Mouse (Mus musculus): ENCODE data around the gene Txn2. TPM values are rescaled to one million over a fixed set of nuclear protein-coding genes. Genes with fewer than 3 reads are reported as not detected.

Txn2 gene
- polyA plus RNA-seq, 1 experiment from 2014 or later = 253 TPM

DNA sequence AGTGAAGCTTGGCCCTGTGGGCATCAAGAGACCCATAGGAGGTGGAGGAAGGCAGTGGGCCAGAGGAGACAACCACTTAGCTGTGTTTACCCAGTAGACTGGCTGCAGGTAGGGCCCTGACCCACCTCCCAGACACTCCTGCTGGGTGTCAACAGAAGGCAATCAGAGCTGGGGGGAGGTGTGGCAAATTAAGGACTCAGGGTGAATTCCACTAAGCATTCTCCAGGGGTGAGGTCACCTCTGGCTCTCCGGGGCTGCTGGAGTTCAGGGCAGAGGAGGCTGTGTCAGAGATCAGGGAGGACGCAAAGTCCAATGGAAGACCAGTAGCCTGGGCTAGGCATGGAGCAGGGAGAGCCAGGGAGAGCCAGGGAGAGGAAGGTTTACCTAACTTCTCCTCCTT is 17.7 kb downstream of the Txn2 start:
- no peak for DNase-seq (ENCODE audit: low spot score)
- no peak overlapping the region for H3K27ac ChIP-seq (ENCODE audit: low read depth, low read length)
- WGBS = 39% methylated on average over 2 of the region's 2 CpGs

DNA sequence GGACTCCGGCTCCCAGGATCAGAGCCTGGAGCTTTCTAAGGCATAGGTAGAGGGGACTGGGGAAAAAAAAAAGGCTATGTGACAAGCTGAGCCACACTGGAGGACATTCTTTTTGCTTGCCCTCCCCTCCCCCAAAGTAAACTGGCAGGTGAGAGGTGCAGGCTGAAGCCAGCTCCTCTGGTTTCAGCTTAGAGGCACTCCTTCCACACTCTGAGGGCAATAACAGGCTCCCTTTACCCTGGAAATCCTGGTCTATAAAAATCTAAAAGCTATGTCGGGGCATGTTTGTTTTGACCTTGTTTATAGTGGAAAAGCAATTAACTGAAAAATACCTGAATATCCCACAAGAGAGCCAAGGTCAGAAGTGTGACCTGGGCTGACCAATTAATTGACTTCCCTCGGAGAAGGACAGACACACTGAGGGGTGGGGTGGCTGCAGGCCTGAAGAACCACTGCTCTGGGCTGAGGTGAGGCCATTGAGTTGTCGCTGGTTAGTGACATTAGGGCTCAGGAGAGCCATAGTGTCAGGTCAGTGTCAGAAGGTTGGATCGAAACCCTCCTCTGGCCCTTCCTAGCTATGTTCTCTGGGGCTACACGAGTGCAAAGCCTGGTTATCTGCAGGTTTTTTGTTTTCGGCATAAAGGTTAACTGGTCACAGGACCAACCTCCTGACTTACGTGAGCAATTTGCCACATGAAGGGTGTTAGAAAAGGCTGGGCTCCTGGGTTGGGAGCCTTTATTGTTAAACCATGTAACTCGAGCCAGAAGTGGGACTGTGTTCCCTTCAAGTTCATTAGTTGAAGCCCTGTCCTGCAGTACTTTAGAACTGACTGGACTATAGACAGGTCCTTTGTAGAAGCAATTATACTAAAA is 20.9 kb downstream of the Txn2 start:
- 60% methylated on average over 9 of the region's 9 CpGs for WGBS
- Histone ChIP-seq H3K4me1 (replicated peaks; ENCODE audit: control insufficient read depth, insufficient read depth, low read length) (no peaks in the 10 kb centered on the region), H3K36me3 (ENCODE audit: control insufficient read depth, insufficient read depth, low read length) (no peaks in the 10 kb centered on the region), H3K9ac (ENCODE audit: low read depth, low read length) (no peak overlapping the region), H3K27me3 (ENCODE audit: control insufficient read depth, insufficient read depth, low read length) (no peaks in the 10 kb centered on the region), H3K4me2 (replicated peaks; ENCODE audit: low read depth, low read length) (no peak overlapping the region), H3K4me3 (ENCODE audit: low read depth, low read length) (no peak overlapping the region), H3K27ac (ENCODE audit: low read depth, low read length) (no peak overlapping the region), H3K9me3 (ENCODE audit: control insufficient read depth, low read length) (no peaks in the 10 kb centered on the region)
- ATAC-seq (ENCODE audit: low FRiP score) (no peak), DNase-seq (ENCODE audit: low spot score) (no peak)

More for the DNA sequence above, 17.7 kb downstream of the Txn2 start:
- Histone ChIP-seq H3K4me2 (replicated peaks; ENCODE audit: low read depth, low read length) (no peak overlapping the region), H3K9me3 (ENCODE audit: control insufficient read depth, low read length) (no peaks in the 10 kb centered on the region), H3K36me3 (ENCODE audit: control insufficient read depth, insufficient read depth, low read length) (no peaks in the 10 kb centered on the region), H3K27me3 (ENCODE audit: control insufficient read depth, insufficient read depth, low read length) (no peaks in the 10 kb centered on the region), H3K9ac (ENCODE audit: low read depth, low read length) (no peak overlapping the region), H3K4me3 (ENCODE audit: low read depth, low read length) (no peak overlapping the region), H3K4me1 (replicated peaks; ENCODE audit: control insufficient read depth, insufficient read depth, low read length) (no peaks in the 10 kb centered on the region)
- no peak for ATAC-seq (ENCODE audit: low FRiP score)

DNA sequence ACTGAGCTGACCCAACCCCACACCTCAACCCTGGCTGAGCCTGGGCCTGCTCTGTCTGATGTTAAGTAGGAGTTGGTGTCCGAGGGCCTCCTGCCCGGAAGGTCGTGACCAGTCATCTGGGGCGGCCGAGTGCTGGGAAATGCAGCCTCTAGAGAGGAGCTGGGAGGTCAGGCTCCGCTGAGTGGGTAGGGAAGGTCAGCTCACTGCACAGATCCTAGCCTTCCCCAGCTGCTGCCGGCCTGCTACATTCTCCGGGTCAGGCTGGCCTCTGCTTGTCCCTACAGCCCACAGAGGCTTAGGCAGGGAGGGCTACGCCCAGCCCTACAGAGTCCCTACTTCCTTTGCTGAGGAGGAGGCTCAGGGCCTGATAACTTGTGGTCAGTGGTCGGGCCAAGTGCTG is 22.3 kb downstream of the Txn2 start:
- Histone ChIP-seq H3K9me3 (ENCODE audit: control insufficient read depth, low read length) (no peaks in the 10 kb centered on the region), H3K36me3 (ENCODE audit: control insufficient read depth, insufficient read depth, low read length) (no peaks in the 10 kb centered on the region), H3K27me3 (ENCODE audit: control insufficient read depth, insufficient read depth, low read length) (no peaks in the 10 kb centered on the region), H3K4me3 (ENCODE audit: low read depth, low read length) (no peak overlapping the region), H3K4me1 (replicated peaks; ENCODE audit: control insufficient read depth, insufficient read depth, low read length) (no peaks in the 10 kb centered on the region), H3K27ac (ENCODE audit: low read depth, low read length) (no peak overlapping the region), H3K4me2 (replicated peaks; ENCODE audit: low read depth, low read length) (no peak overlapping the region), H3K9ac (ENCODE audit: low read depth, low read length) (no peak overlapping the region)
- WGBS = 42% methylated on average over 10 of the region's 10 CpGs
- no peak for ATAC-seq (ENCODE audit: low FRiP score)
- DNase-seq (ENCODE audit: low spot score) = no peak

DNA sequence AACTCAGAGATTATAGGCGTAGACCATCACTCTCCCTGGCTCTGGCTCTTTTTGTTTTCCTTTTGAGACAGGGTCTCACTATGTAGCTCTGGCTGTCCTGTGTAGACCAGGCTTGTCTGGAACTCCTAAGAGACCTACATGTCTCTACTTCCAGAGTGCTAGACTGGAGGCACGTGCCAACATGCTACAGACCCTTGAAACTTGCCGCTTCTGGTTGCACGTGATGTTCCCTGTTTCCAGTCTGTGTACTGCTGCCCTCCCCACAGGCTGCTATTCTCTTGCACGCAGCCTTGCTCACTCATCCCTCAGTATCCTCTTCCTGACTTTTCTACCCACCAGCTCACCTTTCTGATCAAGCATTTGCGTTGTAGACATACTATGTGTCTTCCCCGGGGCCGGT is 22.7 kb downstream of the Txn2 start:
- H3K4me1 ChIP-seq (replicated peaks; ENCODE audit: control insufficient read depth, insufficient read depth, low read length) = no peaks in the 10 kb centered on the region
- 80% methylated on average over 8 of the region's 8 CpGs for WGBS

DNA sequence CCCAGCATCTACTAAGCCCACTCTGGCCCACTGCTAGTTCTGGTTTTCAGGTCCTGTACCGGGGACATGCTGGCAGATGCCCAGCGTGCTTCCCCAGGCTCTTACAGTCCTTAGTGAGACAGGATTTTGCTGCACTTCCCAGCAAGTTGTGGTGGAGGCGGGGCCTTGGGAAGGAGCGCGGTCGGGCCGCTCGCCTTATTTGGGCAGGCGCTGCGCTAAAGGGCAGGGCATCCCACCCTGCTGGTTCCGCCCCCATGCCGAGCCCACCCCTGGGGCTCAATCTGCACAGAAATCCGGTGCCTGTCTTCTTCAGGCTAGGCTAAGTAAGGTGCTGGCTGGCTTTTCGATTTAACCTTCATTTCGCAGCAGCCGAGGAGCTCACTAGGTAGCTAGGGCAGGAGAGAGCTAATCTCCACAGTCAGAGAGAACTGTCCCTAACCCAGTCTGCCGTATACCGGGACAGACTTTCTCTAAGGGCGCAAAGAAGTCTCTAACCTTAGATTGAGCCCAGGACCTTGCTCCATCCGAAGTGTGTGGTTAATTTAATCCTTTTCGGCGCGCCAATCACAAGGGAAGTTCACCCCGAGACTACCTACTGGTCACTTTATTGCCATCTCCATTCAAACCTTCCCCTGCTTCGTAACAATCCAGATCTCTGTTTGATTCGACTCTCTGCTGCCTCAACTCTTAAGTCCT is 23.4 kb downstream of the Txn2 start:
- WGBS = 7% methylated on average over 26 of the region's 26 CpGs

More for the DNA sequence above, 22.7 kb downstream of the Txn2 start:
- no peak overlapping the region for H3K4me2 ChIP-seq (replicated peaks; ENCODE audit: low read depth, low read length)
- no peak overlapping the region for H3K4me3 ChIP-seq (ENCODE audit: low read depth, low read length)
- H3K9me3 ChIP-seq (ENCODE audit: control insufficient read depth, low read length) = no peaks in the 10 kb centered on the region
- no peaks in the 10 kb centered on the region for H3K27me3 ChIP-seq (ENCODE audit: control insufficient read depth, insufficient read depth, low read length)
- no peaks in the 10 kb centered on the region for H3K36me3 ChIP-seq (ENCODE audit: control insufficient read depth, insufficient read depth, low read length)
- ATAC-seq (ENCODE audit: low FRiP score) (no peak), DNase-seq (ENCODE audit: low spot score) (no peak)
- no peak overlapping the region for H3K9ac ChIP-seq (ENCODE audit: low read depth, low read length)
- H3K27ac ChIP-seq (ENCODE audit: low read depth, low read length) = no peak overlapping the region

DNA sequence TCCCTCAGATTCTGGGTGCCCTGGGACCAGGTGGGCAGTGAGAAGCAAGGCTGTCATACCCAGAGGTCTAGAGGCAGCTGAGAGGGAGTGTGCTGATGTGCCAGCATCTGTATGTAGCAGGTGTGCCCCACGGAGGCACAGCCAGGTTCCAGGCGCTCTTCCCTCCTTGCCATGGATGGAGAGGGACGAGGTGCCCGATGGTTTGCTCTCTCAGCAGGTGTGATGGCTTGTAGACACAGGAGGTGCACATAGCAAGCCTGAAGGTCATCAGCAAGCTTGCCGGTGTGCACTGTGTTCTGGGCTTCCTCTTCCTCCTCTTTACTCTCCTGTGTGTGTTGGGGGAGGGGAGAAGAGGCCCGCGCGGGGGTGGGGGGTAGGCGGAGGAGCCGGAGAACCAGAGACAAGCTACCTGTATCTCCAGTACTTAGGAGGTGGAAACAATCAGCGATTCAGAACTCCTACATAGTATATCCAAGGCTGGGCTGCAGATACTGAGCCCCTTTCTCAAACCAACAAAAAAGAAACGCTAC is 24.4 kb downstream of the Txn2 start:
- Histone ChIP-seq H3K27ac (ENCODE audit: low read depth, low read length) (no peak overlapping the region), H3K4me2 (replicated peaks; ENCODE audit: low read depth, low read length) (no peak overlapping the region), H3K27me3 (ENCODE audit: control insufficient read depth, insufficient read depth, low read length) (no peaks in the 10 kb centered on the region), H3K36me3 (ENCODE audit: control insufficient read depth, insufficient read depth, low read length) (no peaks in the 10 kb centered on the region), H3K9me3 (ENCODE audit: control insufficient read depth, low read length) (no peaks in the 10 kb centered on the region), H3K9ac (ENCODE audit: low read depth, low read length) (no peak overlapping the region), H3K4me1 (replicated peaks; ENCODE audit: control insufficient read depth, insufficient read depth, low read length) (no peaks in the 10 kb centered on the region), H3K4me3 (ENCODE audit: low read depth, low read length) (no peak overlapping the region)
- WGBS = 26% methylated on average over 12 of the region's 12 CpGs
- ATAC-seq (ENCODE audit: low FRiP score) = no peak
- no peak for DNase-seq (ENCODE audit: low spot score)

More for the DNA sequence above, 23.4 kb downstream of the Txn2 start:
- no peaks in the 10 kb centered on the region for H3K4me1 ChIP-seq (replicated peaks; ENCODE audit: control insufficient read depth, insufficient read depth, low read length)
- no peak overlapping the region for H3K27ac ChIP-seq (ENCODE audit: low read depth, low read length)
- no peaks in the 10 kb centered on the region for H3K36me3 ChIP-seq (ENCODE audit: control insufficient read depth, insufficient read depth, low read length)
- no peaks in the 10 kb centered on the region for H3K9me3 ChIP-seq (ENCODE audit: control insufficient read depth, low read length)
- peak overlapping the region; percentile 20; the same call in 1 of the 2 replicates for H3K4me3 ChIP-seq (ENCODE audit: low read depth, low read length)
- no peaks in the 10 kb centered on the region for H3K27me3 ChIP-seq (ENCODE audit: control insufficient read depth, insufficient read depth, low read length)
- H3K4me2 ChIP-seq (replicated peaks; ENCODE audit: low read depth, low read length) = peak overlapping the region; percentile 53
- DNase-seq (ENCODE audit: low spot score) (peak; percentile 72), ATAC-seq (ENCODE audit: low FRiP score) (no peak)
- H3K9ac ChIP-seq (ENCODE audit: low read depth, low read length) = peak overlapping the region; percentile 36; the same call in 1 of the 2 replicates

DNA sequence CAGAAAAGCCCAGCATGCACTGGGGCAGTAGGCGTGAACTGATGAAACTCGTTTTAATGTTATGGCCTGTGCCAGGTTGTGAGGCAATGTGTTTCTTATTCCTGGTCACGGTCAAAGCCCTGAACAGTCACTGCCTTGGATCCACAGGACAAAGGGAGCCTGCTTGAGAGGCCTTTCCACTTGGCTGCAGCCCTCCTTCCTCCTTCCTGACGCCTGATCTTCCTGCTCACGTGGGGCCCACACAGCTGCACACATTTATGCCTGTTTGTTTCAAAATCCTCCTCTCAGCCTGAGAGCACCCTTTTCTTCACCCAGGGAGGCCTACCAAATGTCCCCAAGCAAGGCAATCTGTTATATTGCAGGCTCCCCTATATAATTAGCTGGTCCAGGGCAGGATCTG is 25.6 kb downstream of the Txn2 start:
- Histone ChIP-seq H3K27me3 (ENCODE audit: control insufficient read depth, insufficient read depth, low read length) (no peaks in the 10 kb centered on the region), H3K9ac (ENCODE audit: low read depth, low read length) (no peak overlapping the region), H3K4me3 (ENCODE audit: low read depth, low read length) (no peak overlapping the region), H3K4me1 (replicated peaks; ENCODE audit: control insufficient read depth, insufficient read depth, low read length) (no peaks in the 10 kb centered on the region), H3K36me3 (ENCODE audit: control insufficient read depth, insufficient read depth, low read length) (no peaks in the 10 kb centered on the region), H3K9me3 (ENCODE audit: control insufficient read depth, low read length) (no peaks in the 10 kb centered on the region), H3K4me2 (replicated peaks; ENCODE audit: low read depth, low read length) (no peak overlapping the region), H3K27ac (ENCODE audit: low read depth, low read length) (no peak overlapping the region)
- ATAC-seq (ENCODE audit: low FRiP score) = no peak
- 67% methylated on average over 5 of the region's 5 CpGs for WGBS
- no peak for DNase-seq (ENCODE audit: low spot score)

DNA sequence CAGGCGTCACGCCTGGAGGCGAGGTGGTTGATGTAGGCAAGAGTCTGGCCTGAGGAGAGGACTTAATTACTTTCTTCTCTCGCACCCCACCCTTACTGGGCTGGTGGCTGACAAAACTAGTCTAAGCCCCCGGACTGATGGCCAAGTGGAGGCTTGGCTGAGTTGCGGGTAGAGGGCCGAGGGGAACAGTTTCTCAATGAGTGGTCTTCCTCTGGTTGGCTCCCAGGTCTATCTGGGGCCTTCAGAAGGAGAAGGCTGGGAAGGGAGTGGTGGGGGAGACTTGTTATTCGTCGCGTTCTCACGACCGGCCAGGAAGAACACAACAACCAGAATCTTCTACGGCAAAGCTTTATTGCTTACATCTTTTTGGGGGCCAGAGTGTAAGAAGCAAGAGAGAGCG is 33.9 kb downstream of the Txn2 start:
- Histone ChIP-seq H3K4me1 (replicated peaks; ENCODE audit: control insufficient read depth, insufficient read depth, low read length) (no peaks in the 10 kb centered on the region), H3K9me3 (ENCODE audit: control insufficient read depth, low read length) (no peaks in the 10 kb centered on the region), H3K36me3 (ENCODE audit: control insufficient read depth, insufficient read depth, low read length) (no peaks in the 10 kb centered on the region), H3K4me2 (replicated peaks; ENCODE audit: low read depth, low read length) (no peak overlapping the region), H3K9ac (ENCODE audit: low read depth, low read length) (no peak overlapping the region), H3K27ac (ENCODE audit: low read depth, low read length) (no peak overlapping the region), H3K4me3 (ENCODE audit: low read depth, low read length) (no peak overlapping the region), H3K27me3 (ENCODE audit: control insufficient read depth, insufficient read depth, low read length) (no peaks in the 10 kb centered on the region)
- WGBS = 90% methylated on average over 13 of the region's 14 CpGs
- DNase-seq (ENCODE audit: low spot score) (no peak), ATAC-seq (ENCODE audit: low FRiP score) (no peak)
